14 mouse cellular contexts compared by ENCODE assay signal in genomic region chr9:102737405-102737804, GRCm38 (mm10). TPM values are rescaled to one million over a fixed set of nuclear protein-coding genes. Genes with fewer than 3 reads are reported as not detected.
A peak's percentile ranks its signal among the peaks of the same experiment; 100 is the strongest.
DNase-seq lines count a peak whose midpoint lies in the region; ATAC-seq lines count a peak whose summit lies in the region.
"Had no signal": no experiment of that assay in that cellular context is flagged by ENCODE, and none has a peak within 500 bp of the region (broad histone marks: within the 10 kb centered on the region; RNA-seq: fewer than 3 reads in every experiment).

No protein-coding gene starts in this region.

- H3K9me3 ChIP-seq in forebrain, embryonic 10.5 days, result no peaks in the 10 kb centered on the region
- H3K9me3 ChIP-seq in forebrain, embryonic 13.5 days (replicated peaks), result no peaks in the 10 kb centered on the region
- H3K9me3 ChIP-seq: G1E; liver, embryonic 13.5 days had no signal

- no peak overlapping the region for H3K9ac ChIP-seq in forebrain, embryonic 13.5 days
- H3K9ac ChIP-seq: liver, embryonic 13.5 days had no signal

- no peak overlapping the region for H3K4me3 ChIP-seq in forebrain, embryonic 10.5 days
- no peak overlapping the region for H3K4me3 ChIP-seq in forebrain, embryonic 13.5 days
- H3K4me3 ChIP-seq: liver, embryonic 13.5 days had no signal

- H3K27ac ChIP-seq in forebrain, embryonic 10.5 days, result 0 out of 2 replicates have a peak overlapping the region, but pooled peaks have one; percentile 0
- no peak overlapping the region for H3K27ac ChIP-seq in forebrain, embryonic 13.5 days
- H3K27ac ChIP-seq: liver, embryonic 13.5 days had no signal

- no peak for ATAC-seq in forebrain, embryonic 13.5 days
- ATAC-seq: inflammation-experienced regulatory T-cells, adult 6 months had no signal

- H3K4me1 ChIP-seq in forebrain, embryonic 10.5 days, result peaks cover 7% of the 10 kb centered on the region; the same call in 1 of the 2 replicates
- no peaks in the 10 kb centered on the region for H3K4me1 ChIP-seq in forebrain, embryonic 13.5 days

- DNase-seq in forebrain, embryonic 10.5 days (ENCODE audit: extremely low spot score, low spot score), result no peak
- peak; percentile 49 for DNase-seq in kidney, adult 11 months
- DNase-seq in kidney, adult 9 months, result no peak
- DNase-seq in 3134 (ENCODE audit: extremely low read depth, insufficient read length, low spot score) (peak; percentile 76), adipocyte (ENCODE audit: low spot score) (peak; percentile 49)
- DNase-seq in right cerebral cortex, postnatal 10 days (ENCODE audit: low spot score in 2 of 2), result no peak
- DNase-seq: cerebellum, postnatal 36 days; heart, postnatal 10 days; liver, embryonic 13.5 days; retina, postnatal 1 day; thymus, postnatal 25 days had no signal

- H3K27me3 ChIP-seq in forebrain, embryonic 10.5 days (ENCODE audit: poor library complexity, severe bottlenecking), result no peaks in the 10 kb centered on the region
- no peaks in the 10 kb centered on the region for H3K27me3 ChIP-seq in forebrain, embryonic 13.5 days
- H3K27me3 ChIP-seq: liver, embryonic 13.5 days had no signal

- H3K36me3 ChIP-seq in forebrain, embryonic 10.5 days (replicated peaks), result peaks cover 23% of the 10 kb centered on the region
- H3K36me3 ChIP-seq in forebrain, embryonic 13.5 days (ENCODE audit: poor library complexity, severe bottlenecking), result peaks cover 19% of the 10 kb centered on the region
- H3K36me3 ChIP-seq: G1E had no signal

- H3K4me2 ChIP-seq in forebrain, embryonic 13.5 days, result no peak overlapping the region
- H3K4me2 ChIP-seq: liver, embryonic 13.5 days had no signal

- WGBS in forebrain, embryonic 10.5 days, result 63% methylated on average over 1 of the region's 1 CpGs
- 45% methylated on average over 1 of the region's 1 CpGs for WGBS in forebrain, embryonic 13.5 days

RNA-seq across cellular contexts. Expression of gene Amotl2, which starts 20.9 kb away (rescaled TPM):
- polyA plus RNA-seq in forebrain, embryonic 10.5 days (2016; fragmentation: Nextera tagmentation; extraction: Ambion mirVana), result 49.9 and 51.9 TPM in 2 replicates
- polyA plus RNA-seq in forebrain, embryonic 13.5 days (2015; fragmentation: Nextera tagmentation; extraction: Ambion mirVana), result 46.9 and 55.3 TPM in 2 replicates
- polyA plus RNA-seq: G1E had no signal

Comparison
In these comparisons a context has a peak if more than half of its experiments do, and no peak if none do; other contexts are left out.
1. DNase-seq: peak in kidney, adult 11 months (single experiment), 3134 (single experiment) and adipocyte (single experiment); none in forebrain, embryonic 10.5 days (single experiment), kidney, adult 9 months (single experiment) and right cerebral cortex, postnatal 10 days (0 of 2).